Mouse (Mus musculus) central nervous system, embryonic 18 days (tissue): ENCODE data around the gene Igf2r. TPM values are rescaled to one million over a fixed set of nuclear protein-coding genes. Genes with fewer than 3 reads are reported as not detected.

ENCODE experiments used
- polyA plus RNA-seq: library from polyadenylated mRNA; depleted of rRNA; stranded (reverse); fragments of >200 nt; gene quantifications from 2 replicates; pipeline ENCODE4 v1.2.3, GENCODE M21; 2012; rRNA removed

Gene Igf2r
- polyA plus RNA-seq = 15.5 and 16.4 TPM in 2 replicates

GRCm38 (mm10) chr17:12769380-12769921 lies at the start of gene Igf2r:
TSS of gene Igf2r (minus strand) at chr17:12769664.

GRCm38 (mm10) chr17:12675646-12676045 lies 93.8 kb downstream of the Igf2r start, which contains the start of gene Slc22a1:
TSS of gene Slc22a1 (minus strand) at chr17:12675829.

Other genes starting within 250 kb of the Igf2r start
- gene Slc22a2, start 185.5 kb downstream of the Igf2r start, polyA plus RNA-seq = 0.92 and 1.0 TPM in 2 replicates
- 0.04 TPM in 2 replicates for gene Slc22a1, start 93.8 kb downstream of the Igf2r start, polyA plus RNA-seq
- 0.76 and 1.1 TPM in 2 replicates for gene Mas1, start 98.5 kb upstream of the Igf2r start, polyA plus RNA-seq
- 0.04 TPM in 1 of 2 replicates, not detected in the other for gene Mrgprh, start 106.4 kb upstream of the Igf2r start, polyA plus RNA-seq
- 3.9 and 4.0 TPM in 2 replicates for gene Pnldc1, start 140.6 kb upstream of the Igf2r start, polyA plus RNA-seq
- 197 and 208 TPM in 2 replicates for gene Tcp1, start 146.0 kb upstream of the Igf2r start, polyA plus RNA-seq
- 66.6 and 69.3 TPM in 2 replicates for gene Mrpl18, start 146.7 kb upstream of the Igf2r start, polyA plus RNA-seq
- 0.78 and 0.96 TPM in 2 replicates for gene Acat3, start 170.9 kb upstream of the Igf2r start, polyA plus RNA-seq
- gene Acat2, start 191.1 kb upstream of the Igf2r start, polyA plus RNA-seq = 162 and 171 TPM in 2 replicates
- 96.2 and 98.8 TPM in 2 replicates for gene Wtap, start 224.5 kb upstream of the Igf2r start, polyA plus RNA-seq
- gene Sod2, start 237.2 kb upstream of the Igf2r start, polyA plus RNA-seq = 183 and 184 TPM in 2 replicates